Mouse (Mus musculus) intestine, postnatal 0 days (tissue): ENCODE measurements around the gene Map2k5. TPM values are rescaled to one million over a fixed set of nuclear protein-coding genes. Genes with fewer than 3 reads are reported as not detected.

Experiments
- ATAC-seq: fragments of 200-750 bp; cut with Nextera tagmentation; 2 replicates; pipeline ENCODE4 v1.8.0; 2017; ENCODE audit warnings: mild to moderate bottlenecking, moderate TSS enrichment, moderate library complexity
- H3K27ac ChIP-seq: fragments of 300-500 bp; sonication (generic); 2 replicates; pipeline ENCODE4 v1.5.1; 2014; ENCODE audit warnings: mild to moderate bottlenecking, low read depth, low read length, moderate library complexity
- H3K27me3 ChIP-seq: fragments of 300-500 bp; sonication (generic); replicated peaks from 2 replicates; pipeline ENCODE4 v1.6.1; 2014; ENCODE audit warnings: low read length, mixed read lengths; ENCODE audit not compliant: control insufficient read depth, insufficient read depth
- H3K36me3 ChIP-seq: fragments of 300-500 bp; sonication (generic); 2 replicates; pipeline ENCODE4 v1.6.1; 2014; ENCODE audit warnings: mild to moderate bottlenecking, moderate library complexity; ENCODE audit not compliant: control insufficient read depth, insufficient read depth
- H3K4me1 ChIP-seq: fragments of 300-500 bp; sonication (generic); replicated peaks from 2 replicates; pipeline ENCODE4 v1.6.1; 2014; ENCODE audit warnings: antibody characterized with exemption, low read length, mixed read lengths; ENCODE audit not compliant: control insufficient read depth, insufficient read depth
- H3K4me2 ChIP-seq: fragments of 300-500 bp; sonication (generic); replicated peaks from 2 replicates; pipeline ENCODE4 v1.6.1; 2014; ENCODE audit warnings: low read depth, mild to moderate bottlenecking, moderate library complexity
- H3K4me3 ChIP-seq: fragments of 300-500 bp; sonication (generic); 2 replicates; pipeline ENCODE4 v1.5.1; 2014; ENCODE audit warnings: low read depth, low read length
- H3K9ac ChIP-seq: fragments of 300-500 bp; sonication (generic); 2 replicates; pipeline ENCODE4 v1.6.1; 2014; ENCODE audit warnings: mild to moderate bottlenecking, low read depth, low read length
- H3K9me3 ChIP-seq: fragments of 300-500 bp; sonication (generic); 2 replicates; pipeline ENCODE4 v1.6.1; 2016; ENCODE audit warnings: mixed run types; ENCODE audit not compliant: control insufficient read depth
- CTCF ChIP-seq: sonication (generic); IDR thresholded peaks from 2 replicates; pipeline ENCODE4 v1.5.1; 2016; ENCODE audit warnings: low read depth, mild to moderate bottlenecking, control low read depth, antibody characterized with exemption, moderate library complexity
- WGBS: fragments of 180-500 bp; shearing (Covaris S2); extraction: QIAGEN DNeasy Blood & Tissue Kit; methylation state at CpG from one replicate; pipeline ENCODE4 v1.1.7; 2014; 5-methylcytosine and 5-hydroxymethylcytosine counted together
- polyA plus RNA-seq: library from polyadenylated mRNA; unstranded; fragments of >200 nt; fragmentation: Nextera tagmentation; extraction: Ambion mirVana; gene quantifications from 2 replicates; pipeline ENCODE4 v1.2.1, GENCODE M21; 2015

Map2k5 gene
- polyA plus RNA-seq, 1 experiment from 2014 or later, result 13.8 TPM

- Histone ChIP-seq H3K27ac (no peak overlapping the region), H3K4me1 (no peaks in the 10 kb centered on the region), H3K36me3 (peaks cover 4% of the 10 kb centered on the region; the same call in 1 of the 2 replicates), H3K4me2 (no peak overlapping the region), H3K9me3 (no peaks in the 10 kb centered on the region), H3K4me3 (no peak overlapping the region), H3K9ac (no peak overlapping the region), H3K27me3 (no peaks in the 10 kb centered on the region)
- 96% methylated on average over 8 of the region's 8 CpGs for WGBS
- no peak for ATAC-seq
- TF ChIP-seq CTCF, result no peak
Observed at GRCm38 (mm10) chr9:63350030-63350429, 27.7 kb downstream of the Map2k5 start.

GRCm38 (mm10) chr9:63349241-63349640 is 28.5 kb downstream of the Map2k5 start:
- Histone ChIP-seq H3K36me3 (peaks cover 4% of the 10 kb centered on the region; the same call in 1 of the 2 replicates), H3K27ac (no peak overlapping the region), H3K27me3 (no peaks in the 10 kb centered on the region), H3K4me1 (no peaks in the 10 kb centered on the region), H3K4me2 (no peak overlapping the region), H3K9ac (no peak overlapping the region), H3K9me3 (no peaks in the 10 kb centered on the region), H3K4me3 (no peak overlapping the region)
- TF ChIP-seq CTCF, result no peak
- WGBS, result 92% methylated on average over 3 of the region's 3 CpGs
- ATAC-seq, result no peak

- Histone ChIP-seq H3K9ac (no peak overlapping the region), H3K27ac (no peak overlapping the region), H3K9me3 (no peaks in the 10 kb centered on the region), H3K27me3 (no peaks in the 10 kb centered on the region), H3K36me3 (peaks cover 4% of the 10 kb centered on the region; the same call in 1 of the 2 replicates), H3K4me2 (no peak overlapping the region), H3K4me3 (no peak overlapping the region), H3K4me1 (no peaks in the 10 kb centered on the region)
- 89% methylated on average over 1 of the region's 1 CpGs for WGBS
- TF ChIP-seq CTCF, result no peak
- no peak for ATAC-seq
Observed at GRCm38 (mm10) chr9:63348146-63348545, 29.6 kb downstream of the Map2k5 start.

DNA sequence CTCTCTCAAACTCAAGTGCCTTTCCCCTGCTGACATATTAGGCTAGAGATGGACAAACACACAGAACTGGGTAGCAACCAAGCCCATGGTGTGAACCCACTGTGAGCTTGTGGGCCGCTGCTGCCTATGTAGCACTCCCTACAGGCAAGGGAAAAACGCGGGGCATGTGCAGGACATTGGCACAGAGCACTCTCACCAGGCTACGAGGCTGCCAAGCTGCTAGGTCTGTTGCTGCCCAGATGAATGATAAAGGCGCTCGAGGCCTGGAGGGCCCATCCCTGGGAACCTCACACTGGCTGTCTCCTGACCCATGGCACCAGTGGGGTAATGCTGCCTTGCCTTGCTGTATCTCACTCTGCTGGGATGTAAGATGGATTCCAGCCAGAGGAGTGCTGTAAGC is 31.7 kb downstream of the Map2k5 start:
- 79% methylated on average over 6 of the region's 6 CpGs for WGBS
- no peak overlapping the region for H3K4me3 ChIP-seq
- H3K27me3 ChIP-seq, result no peaks in the 10 kb centered on the region
- no peak overlapping the region for H3K27ac ChIP-seq
- no peak for TF ChIP-seq CTCF
- no peak overlapping the region for H3K9ac ChIP-seq
- no peak for ATAC-seq
- H3K4me2 ChIP-seq, result no peak overlapping the region
- peaks cover 8% of the 10 kb centered on the region; the same call in 1 of the 2 replicates for H3K36me3 ChIP-seq
- H3K9me3 ChIP-seq, result no peaks in the 10 kb centered on the region
- H3K4me1 ChIP-seq, result no peaks in the 10 kb centered on the region

- no peak overlapping the region for H3K27ac ChIP-seq
Observed at GRCm38 (mm10) chr9:63341761-63342160, 35.9 kb downstream of the Map2k5 start.

DNA sequence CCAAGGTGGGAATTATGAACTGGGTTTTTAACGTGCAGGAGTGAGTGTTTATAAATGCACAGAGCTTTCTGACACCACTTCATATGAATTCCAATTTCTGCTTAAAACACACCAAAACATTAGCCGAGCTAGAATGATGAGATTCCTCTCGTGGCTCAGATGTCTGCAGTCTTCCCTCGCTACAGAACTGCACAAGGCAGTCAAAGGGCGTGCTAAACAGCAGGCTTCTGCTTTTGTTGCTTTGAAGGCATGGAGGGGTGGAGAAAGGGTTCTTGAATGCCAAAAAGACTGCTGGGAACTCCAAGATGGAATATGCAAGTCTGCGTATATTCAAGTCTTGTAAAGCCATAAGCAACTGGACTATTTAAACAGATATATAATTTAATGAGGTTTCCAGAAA is 38.4 kb downstream of the Map2k5 start:
- TF ChIP-seq CTCF, result no peak

More at GRCm38 (mm10) chr9:63341761-63342160, 35.9 kb downstream of the Map2k5 start:
- Histone ChIP-seq H3K9me3 (no peaks in the 10 kb centered on the region), H3K4me1 (no peaks in the 10 kb centered on the region), H3K9ac (no peak overlapping the region), H3K27me3 (no peaks in the 10 kb centered on the region), H3K4me2 (no peak overlapping the region), H3K4me3 (no peak overlapping the region), H3K36me3 (peaks cover 23% of the 10 kb centered on the region)
- no peak for ATAC-seq
- TF ChIP-seq CTCF, result no peak
- 79% methylated on average over 3 of the region's 3 CpGs for WGBS

GRCm38 (mm10) chr9:63338716-63339115 is 39.0 kb downstream of the Map2k5 start:
- H3K4me1 ChIP-seq, result no peaks in the 10 kb centered on the region
- WGBS, result 85% methylated on average over 6 of the region's 6 CpGs

More for the DNA sequence above, 38.4 kb downstream of the Map2k5 start:
- no peak overlapping the region for H3K27ac ChIP-seq
- no peak overlapping the region for H3K9ac ChIP-seq
- no peaks in the 10 kb centered on the region for H3K27me3 ChIP-seq
- H3K4me1 ChIP-seq, result no peaks in the 10 kb centered on the region
- no peak for ATAC-seq
- H3K4me2 ChIP-seq, result no peak overlapping the region
- WGBS, result 74% methylated on average over 6 of the region's 6 CpGs
- H3K4me3 ChIP-seq, result no peak overlapping the region
- peaks cover 34% of the 10 kb centered on the region for H3K36me3 ChIP-seq
- H3K9me3 ChIP-seq, result no peaks in the 10 kb centered on the region

More at GRCm38 (mm10) chr9:63338716-63339115, 39.0 kb downstream of the Map2k5 start:
- H3K9ac ChIP-seq, result no peak overlapping the region
- no peaks in the 10 kb centered on the region for H3K9me3 ChIP-seq
- no peaks in the 10 kb centered on the region for H3K27me3 ChIP-seq
- H3K4me3 ChIP-seq, result no peak overlapping the region
- H3K4me2 ChIP-seq, result no peak overlapping the region
- no peak for TF ChIP-seq CTCF
- no peak for ATAC-seq
- peaks cover 39% of the 10 kb centered on the region for H3K36me3 ChIP-seq
- H3K27ac ChIP-seq, result no peak overlapping the region
